Mouse (Mus musculus): ENCODE measurements around the gene Drosha.
"Not testable (repeated sequence)": the region's sequence is repeated elsewhere in the genome, so short reads cannot be mapped to it uniquely, and the experiment has no call there.

Gene Drosha

GRCm38 (mm10) chr15:12824197-12824952 is at the start of gene Drosha, which contains the start of gene 6030458C11Rik:
Drosha (plus strand) TSS chr15:12824815.
6030458C11Rik (minus strand) TSS chr15:12824649.
- peak; percentile 96 for DNase-seq (ENCODE audit: low spot score in 2 of 2)

- DNase-seq (ENCODE audit: low spot score in 2 of 2) = no peak
Measured at GRCm38 (mm10) chr15:12781296-12781695, 43.3 kb upstream of the Drosha start.

GRCm38 (mm10) chr15:12781729-12782326 is 42.8 kb upstream of the Drosha start:
- DNase-seq (ENCODE audit: low spot score in 2 of 2) = no peak

GRCm38 (mm10) chr15:12788536-12788935 is 36.1 kb upstream of the Drosha start:
- DNase-seq (ENCODE audit: low spot score in 2 of 2) = no peak

GRCm38 (mm10) chr15:12789406-12789867 is 35.2 kb upstream of the Drosha start:
- DNase-seq (ENCODE audit: low spot score in 2 of 2) = no peak

GRCm38 (mm10) chr15:12794311-12794710 is 30.3 kb upstream of the Drosha start:
- no peak for DNase-seq (ENCODE audit: low spot score in 2 of 2)

GRCm38 (mm10) chr15:12795457-12795894 is 29.1 kb upstream of the Drosha start:
- peak in 1 of 2 experiments; percentile 40 for DNase-seq (ENCODE audit: low spot score in 2 of 2)

GRCm38 (mm10) chr15:12795909-12796470 is 28.6 kb upstream of the Drosha start:
- no peak for DNase-seq (ENCODE audit: low spot score in 2 of 2)

GRCm38 (mm10) chr15:12798043-12798442 is 26.6 kb upstream of the Drosha start:
- no peak for DNase-seq (ENCODE audit: low spot score in 2 of 2)

GRCm38 (mm10) chr15:12800405-12801141 is 24.0 kb upstream of the Drosha start:
- no peak for DNase-seq (ENCODE audit: low spot score in 2 of 2)

GRCm38 (mm10) chr15:12801142-12801506 is 23.5 kb upstream of the Drosha start:
- not testable (repeated sequence) for DNase-seq (ENCODE audit: low spot score in 2 of 2)

GRCm38 (mm10) chr15:12805071-12805470 is 19.5 kb upstream of the Drosha start:
- no peak for DNase-seq (ENCODE audit: low spot score in 2 of 2)

- DNase-seq (ENCODE audit: low spot score in 2 of 2) = no peak
Measured at GRCm38 (mm10) chr15:12807088-12807487, 17.5 kb upstream of the Drosha start.

GRCm38 (mm10) chr15:12809305-12809704 is 15.3 kb upstream of the Drosha start:
- DNase-seq (ENCODE audit: low spot score in 2 of 2) = no peak

- DNase-seq (ENCODE audit: low spot score in 2 of 2) = no peak
Measured at GRCm38 (mm10) chr15:12812646-12813045, 12.0 kb upstream of the Drosha start.

GRCm38 (mm10) chr15:12817592-12817991 is 7.0 kb upstream of the Drosha start:
- no peak for DNase-seq (ENCODE audit: low spot score in 2 of 2)

- no peak for DNase-seq (ENCODE audit: low spot score in 2 of 2)
Measured at GRCm38 (mm10) chr15:12822416-12823395, 1.9 kb upstream of the Drosha start.

GRCm38 (mm10) chr15:12823455-12824119 is 1.0 kb upstream of the Drosha start:
- no peak for DNase-seq (ENCODE audit: low spot score in 2 of 2)

GRCm38 (mm10) chr15:12824965-12825364 is 350 bp downstream of the Drosha start:
- peak; percentile 29 to 39 for DNase-seq (ENCODE audit: low spot score in 2 of 2)

GRCm38 (mm10) chr15:12825408-12825807 is 793 bp downstream of the Drosha start:
- no peak for DNase-seq (ENCODE audit: low spot score in 2 of 2)
